ENCODE assay signal across 11 mouse cellular contexts in the genomic region with DNA sequence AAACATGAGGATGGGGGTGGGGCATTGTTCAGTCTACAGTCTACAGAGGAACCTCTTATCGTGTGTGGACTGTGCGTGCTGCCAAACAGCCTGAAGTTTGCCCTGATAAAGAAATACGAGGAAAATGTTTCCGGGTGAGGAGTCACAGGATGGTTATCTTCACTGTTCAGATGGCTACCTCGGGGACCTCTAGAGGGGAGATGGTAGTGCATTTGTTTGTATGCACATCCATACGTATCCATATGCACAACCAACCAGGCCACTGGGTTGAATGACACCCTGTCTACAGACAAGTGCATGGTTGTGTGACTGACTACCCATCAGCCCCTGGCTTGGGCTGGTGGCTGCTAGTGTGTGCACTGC. TPM values are rescaled to one million over a fixed set of nuclear protein-coding genes. Genes with fewer than 3 reads are reported as not detected.
A peak's percentile ranks its signal among the peaks of the same experiment; 100 is the strongest.
DNase-seq lines count a peak whose midpoint lies in the region; ATAC-seq and TF ChIP-seq lines count a peak whose summit lies in the region.
"Had no signal": no experiment of that assay in that cellular context is flagged by ENCODE, and none has a peak within 500 bp of the region (broad histone marks: within the 10 kb centered on the region; RNA-seq: fewer than 3 reads in every experiment).

No protein-coding gene starts in this region.

- peak overlapping the region; percentile 5; the same call in 1 of the 2 replicates for H3K27ac ChIP-seq in heart, embryonic 10.5 days
- peak overlapping the region; percentile 71 for H3K27ac ChIP-seq in liver, embryonic 14.5 days
- H3K27ac ChIP-seq: hindbrain, embryonic 15.5 days had no signal

- no peak for TF ChIP-seq CTCF in G1E (IDR thresholded peaks at IDR 0.05; ENCODE audit: low read depth, low read length)
- TF ChIP-seq CTCF in liver, embryonic 14.5 days (IDR thresholded peaks at IDR 0.05; ENCODE audit: low read depth): 0 out of 2 replicates have a peak, but pooled peaks have one; percentile 8

- no peaks in the 10 kb centered on the region for H3K9me3 ChIP-seq in heart, embryonic 10.5 days
- H3K9me3 ChIP-seq in G1E (replicated peaks): peaks cover 7% of the 10 kb centered on the region
- no peaks in the 10 kb centered on the region for H3K9me3 ChIP-seq in liver, embryonic 14.5 days (ENCODE audit: control insufficient read depth, low read length)
- H3K9me3 ChIP-seq: hindbrain, embryonic 15.5 days had no signal

- peak; percentile 84 for DNase-seq in heart, embryonic 10.5 days (ENCODE audit: low spot score)
- DNase-seq in heart, postnatal 4 days: no peak
- peak; percentile 78 for DNase-seq in G1E (ENCODE audit: low spot score)
- peak; percentile 72 to 80 (median 79) for DNase-seq in liver, embryonic 14.5 days (ENCODE audit: low read depth in 3 of 3, low spot score in 3 of 3)
- no peak for DNase-seq in ovary, postnatal 14 days (ENCODE audit: low spot score)
- no peak for DNase-seq in embryo, embryonic 10 days (ENCODE audit: low spot score)
- no peak for DNase-seq in frontal cortex, postnatal 36 days (ENCODE audit: low spot score in 2 of 2)
- DNase-seq: cerebellum, postnatal 14 days; thymus, adult 2 months had no signal

- H3K4me1 ChIP-seq in heart, embryonic 10.5 days: peaks cover 17% of the 10 kb centered on the region
- peaks cover 36% of the 10 kb centered on the region for H3K4me1 ChIP-seq in G1E (ENCODE audit: insufficient read depth, low read depth, low read length)
- H3K4me1 ChIP-seq in liver, embryonic 14.5 days (replicated peaks; ENCODE audit: control insufficient read depth in 2 of 2, insufficient read depth in 2 of 2, low read length in 1 of 2): peaks cover 22 to 25% of the 10 kb centered on the region in 2 experiments
- H3K4me1 ChIP-seq: hindbrain, embryonic 15.5 days had no signal

- TF ChIP-seq EP300 in liver, embryonic 14.5 days (IDR thresholded peaks at IDR 0.05; ENCODE audit: low read depth): peak; percentile 92

- H3K4me2 ChIP-seq in liver, embryonic 14.5 days (ENCODE audit: low read depth): peak overlapping the region; percentile 44
- H3K4me2 ChIP-seq: hindbrain, embryonic 15.5 days had no signal

- WGBS in heart, embryonic 10.5 days: 54% methylated on average over 6 of the region's 6 CpGs
- WGBS in liver, embryonic 14.5 days (ENCODE audit: insufficient replicate concordance): 7% methylated on average over 6 of the region's 6 CpGs

- peak; percentile 97 for ATAC-seq in G1E (ENCODE audit: extremely low read depth, insufficient number of reproducible peaks, low FRiP score, poor library complexity, severe bottlenecking)
- ATAC-seq in erythroid progenitor cell, adult 5-6 weeks (replicated peaks; ENCODE audit: low FRiP score, poor library complexity, severe bottlenecking): peak; percentile 72
- peak; percentile 97 for ATAC-seq in liver, embryonic 14.5 days (ENCODE audit: insufficient read depth)

- no peak overlapping the region for H3K4me3 ChIP-seq in heart, embryonic 10.5 days
- peak overlapping the region; percentile 22; the same call in 1 of the 2 replicates for H3K4me3 ChIP-seq in G1E (ENCODE audit: low read depth, low read length)
- H3K4me3 ChIP-seq in liver, embryonic 14.5 days (ENCODE audit: insufficient read depth in 1 of 2, low read depth in 2 of 2, low read length in 2 of 2): no peak overlapping the region
- H3K4me3 ChIP-seq: hindbrain, embryonic 15.5 days had no signal

- H3K27me3 ChIP-seq in heart, embryonic 10.5 days (ENCODE audit: insufficient read depth, poor library complexity, severe bottlenecking): no peaks in the 10 kb centered on the region
- no peaks in the 10 kb centered on the region for H3K27me3 ChIP-seq in G1E (ENCODE audit: insufficient read depth, low read length)
- H3K27me3 ChIP-seq in liver, embryonic 14.5 days (ENCODE audit: control insufficient read depth, insufficient read depth, low read length): no peaks in the 10 kb centered on the region
- H3K27me3 ChIP-seq: hindbrain, embryonic 15.5 days had no signal

- H3K9ac ChIP-seq in liver, embryonic 14.5 days (replicated peaks): no peak overlapping the region
- H3K9ac ChIP-seq: hindbrain, embryonic 15.5 days had no signal

- H3K36me3 ChIP-seq in heart, embryonic 10.5 days: peaks cover 36% of the 10 kb centered on the region
- peaks cover 83% of the 10 kb centered on the region for H3K36me3 ChIP-seq in G1E (replicated peaks)
- H3K36me3 ChIP-seq in liver, embryonic 14.5 days (replicated peaks; ENCODE audit: control insufficient read depth, insufficient read depth, low read depth): peaks cover 11% of the 10 kb centered on the region
- H3K36me3 ChIP-seq: hindbrain, embryonic 15.5 days had no signal

RNA-seq across cellular contexts. Expression of a gene that starts 22.4 kb away (rescaled TPM):
- not detected in 2 replicates for polyA plus RNA-seq in heart, embryonic 10.5 days (2016; fragmentation: Nextera tagmentation; extraction: Ambion mirVana)
- total RNA-seq in heart, postnatal 4 days (2021): under 1 TPM; 0.62 to 0.65 TPM
- total RNA-seq in G1E (2014; fragmentation: Nextera tagmentation): not detected in 2 replicates
- total RNA-seq in G1E (2017): not detected in 2 replicates
- polyA plus RNA-seq in G1E (2012): not detected in 2 replicates
- not detected in 2 replicates for total RNA-seq in erythroid progenitor cell, adult 5-6 weeks (2015; ENCODE audit: low replicate concordance)
- not detected in 2 replicates for total RNA-seq in erythroid progenitor cell, adult 5-6 weeks (2017; ENCODE audit: low replicate concordance)
- 0.02 and 0.08 TPM in 2 replicates for polyA plus RNA-seq in liver, embryonic 14.5 days (2012; rRNA removed)
- polyA plus RNA-seq in liver, embryonic 14.5 days (2014; fragmentation: Nextera tagmentation; extraction: Ambion mirVana): not detected in 2 replicates

RNA-seq across cellular contexts. Expression of a gene that starts 42.1 kb away (rescaled TPM):
- 25.1 and 31.6 TPM in 2 replicates for polyA plus RNA-seq in heart, embryonic 10.5 days (2016; fragmentation: Nextera tagmentation; extraction: Ambion mirVana)
- 10 to 100 TPM; 26.1 to 26.4 TPM for total RNA-seq in heart, postnatal 4 days (2021)
- 77.6 and 86.8 TPM in 2 replicates for total RNA-seq in G1E (2014; fragmentation: Nextera tagmentation)
- 41.0 and 43.2 TPM in 2 replicates for total RNA-seq in G1E (2017)
- 9.9 and 14.5 TPM in 2 replicates for polyA plus RNA-seq in G1E (2012)
- 25.6 and 37.7 TPM in 2 replicates for total RNA-seq in erythroid progenitor cell, adult 5-6 weeks (2015; ENCODE audit: low replicate concordance)
- total RNA-seq in erythroid progenitor cell, adult 5-6 weeks (2017; ENCODE audit: low replicate concordance): 14.0 and 35.9 TPM in 2 replicates
- polyA plus RNA-seq in liver, embryonic 14.5 days (2012; rRNA removed): 6.7 and 9.5 TPM in 2 replicates
- 11.9 and 13.2 TPM in 2 replicates for polyA plus RNA-seq in liver, embryonic 14.5 days (2014; fragmentation: Nextera tagmentation; extraction: Ambion mirVana)

RNA-seq across cellular contexts. Expression of a gene that starts 49.2 kb away (rescaled TPM):
- 3.4 and 11.9 TPM in 2 replicates for polyA plus RNA-seq in heart, embryonic 10.5 days (2016; fragmentation: Nextera tagmentation; extraction: Ambion mirVana)
- total RNA-seq in heart, postnatal 4 days (2021): 100 to 1,000 TPM; 261 to 291 TPM
- total RNA-seq in G1E (2014; fragmentation: Nextera tagmentation): 0.23 and 0.24 TPM in 2 replicates
- 0.05 and 0.06 TPM in 2 replicates for total RNA-seq in G1E (2017)
- 0.02 and 0.03 TPM in 2 replicates for polyA plus RNA-seq in G1E (2012)
- not detected in 2 replicates for total RNA-seq in erythroid progenitor cell, adult 5-6 weeks (2015; ENCODE audit: low replicate concordance)
- not detected in 2 replicates for total RNA-seq in erythroid progenitor cell, adult 5-6 weeks (2017; ENCODE audit: low replicate concordance)
- 0.06 and 0.10 TPM in 2 replicates for polyA plus RNA-seq in liver, embryonic 14.5 days (2012; rRNA removed)
- 0.05 and 0.06 TPM in 2 replicates for polyA plus RNA-seq in liver, embryonic 14.5 days (2014; fragmentation: Nextera tagmentation; extraction: Ambion mirVana)

Comparison
In these comparisons a context has a peak if more than half of its experiments do, and no peak if none do; other contexts are left out.
1. DNase-seq: peak in heart, embryonic 10.5 days (single experiment), G1E (single experiment) and liver, embryonic 14.5 days (3 of 3); none in heart, postnatal 4 days (single experiment), ovary, postnatal 14 days (single experiment), embryo, embryonic 10 days (single experiment) and frontal cortex, postnatal 36 days (0 of 2).
2. RNA of a gene that starts 49.2 kb away (total RNA-seq): 261 to 291 TPM in heart, postnatal 4 days; 0.05 to 0.24 TPM in G1E and not detected in erythroid progenitor cell, adult 5-6 weeks; every median in the first group is over 100 times any median in the second.
3. Peak in every context shown above with its lines, with median percentiles within 50 percentile points of each other: ATAC-seq.